Mouse (Mus musculus) kidney, adult 2 months (tissue): ENCODE data around the gene Cd47. TPM values are rescaled to one million over a fixed set of nuclear protein-coding genes. Genes with fewer than 3 reads are reported as not detected.

Source experiments
- DNase-seq: peaks from one replicate; pipeline ENCODE4 v3.0.0; 2021
- H3K27ac ChIP-seq: fragments of 200-500 bp; 2 replicates; pipeline ENCODE4 v1.5.1; 2012; ENCODE audit warnings: low read depth, low read length, control low read depth, inconsistent platforms; ENCODE audit not compliant: insufficient read depth
- H3K27me3 ChIP-seq: fragments of 200-500 bp; replicated peaks from 2 replicates; pipeline ENCODE4 v1.6.1; 2012; ENCODE audit warnings: mild to moderate bottlenecking, moderate library complexity, low read length, inconsistent platforms; ENCODE audit not compliant: control insufficient read depth, insufficient read depth
- H3K36me3 ChIP-seq: fragments of 200-500 bp; 2 replicates; pipeline ENCODE4 v1.6.1; 2012; ENCODE audit warnings: mild to moderate bottlenecking, moderate library complexity, low read length, inconsistent platforms; ENCODE audit not compliant: control insufficient read depth, insufficient read depth
- H3K4me1 ChIP-seq: fragments of 200-500 bp; 2 replicates; pipeline ENCODE4 v1.6.1; 2011; ENCODE audit warnings: low read length; ENCODE audit not compliant: control insufficient read depth, insufficient read depth
- H3K4me3 ChIP-seq: fragments of 200-500 bp; 2 replicates; pipeline ENCODE4 v1.5.1; 2011; ENCODE audit warnings: mild to moderate bottlenecking, low read depth, low read length, control low read depth; ENCODE audit not compliant: insufficient read depth
- CTCF ChIP-seq: fragments of 200-500 bp; conservative IDR thresholded peaks from 2 replicates; pipeline ENCODE4 v1.5.1; 2011; ENCODE audit warnings: low read depth, mild to moderate bottlenecking, control low read depth, low read length, moderate library complexity, mixed read lengths; ENCODE audit not compliant: insufficient read depth, insufficient read length
- POLR2A ChIP-seq: fragments of 200-500 bp; IDR thresholded peaks from one replicate; pipeline ENCODE4 v1.6.1; 2011; ENCODE audit warnings: low read depth, low read length, control low read depth
- WGBS: fragments of 180-500 bp; shearing (Covaris S2); methylation state at CpG from one replicate; pipeline ENCODE4 v1.1.7; 2018; 5-methylcytosine and 5-hydroxymethylcytosine counted together
- polyA plus RNA-seq: library from polyadenylated mRNA; depleted of rRNA; stranded (reverse); fragments of >200 nt; gene quantifications from 2 replicates; pipeline ENCODE4 v1.2.3, GENCODE M21; 2012

The Cd47 gene
- polyA plus RNA-seq, 1 experiment: 36.5 TPM

DNA sequence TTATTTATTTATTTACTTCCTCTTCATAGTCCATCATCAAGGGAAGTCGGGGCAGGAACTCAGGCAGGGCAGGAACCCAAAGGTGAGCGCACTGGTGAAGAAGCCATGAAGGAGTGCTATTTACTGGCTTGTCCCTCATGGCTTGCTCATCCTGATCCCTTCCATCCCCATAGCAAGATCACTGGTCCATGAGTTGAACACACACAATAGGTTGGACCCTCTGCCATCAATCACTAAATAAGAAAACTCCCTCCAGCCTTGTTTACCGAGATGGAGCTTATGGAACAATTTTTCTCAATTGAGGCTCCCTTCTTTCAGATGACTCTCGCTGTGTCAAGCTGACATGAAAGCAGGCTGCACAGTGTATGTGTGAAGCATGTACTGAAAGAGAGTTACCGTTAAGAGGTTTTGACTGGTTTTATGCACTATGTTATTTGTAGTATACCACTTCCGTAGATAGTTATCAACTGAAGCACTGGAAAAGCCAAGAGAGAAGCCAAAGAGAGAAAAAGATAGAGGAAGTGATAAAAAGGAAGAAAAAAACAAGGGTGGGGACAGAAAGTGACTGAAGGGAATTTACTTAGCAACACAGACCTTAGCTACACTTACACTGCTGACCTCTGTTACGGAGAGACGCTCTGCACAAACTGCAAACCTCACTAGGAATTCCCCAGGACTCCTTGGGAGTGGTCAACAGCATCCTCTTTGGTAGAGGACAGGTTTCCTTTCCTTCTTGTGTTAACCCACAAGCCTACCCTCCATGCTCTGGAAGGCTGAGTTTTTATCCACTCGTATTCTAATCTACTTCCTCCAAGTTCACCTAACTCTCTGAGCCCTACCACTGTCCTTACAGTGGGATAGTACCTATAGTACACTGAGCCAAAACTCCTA is 9.5 kb upstream of the Cd47 start:
- Histone ChIP-seq H3K4me3 (no peak overlapping the region), H3K4me1 (no peaks in the 10 kb centered on the region), H3K27me3 (no peaks in the 10 kb centered on the region), H3K27ac (no peak overlapping the region), H3K36me3 (no peaks in the 10 kb centered on the region)
- TF ChIP-seq POLR2A (no peak), CTCF (no peak)
- 81% methylated on average over 9 of the region's 9 CpGs for WGBS
- no peak for DNase-seq

DNA sequence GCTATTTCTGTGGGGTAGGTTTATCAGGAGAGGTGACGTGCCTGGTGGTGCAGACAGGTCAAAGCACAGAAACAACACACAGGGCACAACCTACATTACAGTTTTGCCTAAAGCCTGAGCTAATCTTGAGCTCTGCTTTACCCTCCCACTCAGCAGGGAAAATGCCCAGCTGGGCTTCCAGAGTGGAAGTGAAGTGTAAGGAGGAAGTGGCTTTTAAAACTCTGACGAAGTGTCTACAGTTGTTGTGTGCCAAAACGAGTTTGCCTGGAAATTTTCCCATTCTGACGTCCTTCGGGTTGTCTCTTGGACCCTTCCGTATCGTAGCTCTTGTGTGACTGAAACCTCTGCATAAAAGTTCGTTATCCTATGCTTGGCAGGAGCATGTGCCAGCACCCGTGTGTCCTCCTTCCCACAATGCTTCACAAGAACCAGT is 7.9 kb upstream of the Cd47 start:
- Histone ChIP-seq H3K36me3 (no peaks in the 10 kb centered on the region), H3K4me3 (no peak overlapping the region), H3K27me3 (no peaks in the 10 kb centered on the region), H3K27ac (no peak overlapping the region), H3K4me1 (no peaks in the 10 kb centered on the region)
- peak; percentile 56 for DNase-seq
- WGBS: 53% methylated on average over 9 of the region's 9 CpGs
- TF ChIP-seq CTCF: no peak
- TF ChIP-seq POLR2A: no peak

DNA sequence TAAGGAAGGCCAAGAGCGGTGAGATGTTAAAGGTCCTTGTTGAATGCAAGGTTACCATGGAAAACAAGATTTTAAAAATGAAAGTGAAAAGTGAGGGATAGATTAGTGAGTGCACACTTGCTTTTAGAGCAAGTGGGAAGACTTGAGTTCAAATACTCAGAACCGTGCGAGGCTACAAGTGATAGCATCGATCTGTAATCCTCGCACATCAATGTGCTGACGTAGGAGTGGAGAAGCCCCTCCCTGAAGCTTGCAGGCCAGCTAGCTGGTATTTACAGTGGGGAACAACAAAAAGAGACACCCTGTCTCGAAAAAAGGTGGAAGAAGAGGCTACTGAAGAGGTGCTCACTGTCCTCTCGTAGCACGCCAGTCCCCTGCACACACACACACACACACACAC is 6.7 kb upstream of the Cd47 start:
- 92% methylated on average over 9 of the region's 9 CpGs for whole genome bisulfite sequencing
- H3K27ac ChIP-seq: no peak overlapping the region
- H3K4me3 ChIP-seq: no peak overlapping the region
- no peaks in the 10 kb centered on the region for H3K27me3 ChIP-seq
- no peaks in the 10 kb centered on the region for H3K36me3 ChIP-seq
- TF ChIP-seq POLR2A (no peak), CTCF (no peak)
- no peaks in the 10 kb centered on the region for H3K4me1 ChIP-seq
- DNase-seq: no peak

DNA sequence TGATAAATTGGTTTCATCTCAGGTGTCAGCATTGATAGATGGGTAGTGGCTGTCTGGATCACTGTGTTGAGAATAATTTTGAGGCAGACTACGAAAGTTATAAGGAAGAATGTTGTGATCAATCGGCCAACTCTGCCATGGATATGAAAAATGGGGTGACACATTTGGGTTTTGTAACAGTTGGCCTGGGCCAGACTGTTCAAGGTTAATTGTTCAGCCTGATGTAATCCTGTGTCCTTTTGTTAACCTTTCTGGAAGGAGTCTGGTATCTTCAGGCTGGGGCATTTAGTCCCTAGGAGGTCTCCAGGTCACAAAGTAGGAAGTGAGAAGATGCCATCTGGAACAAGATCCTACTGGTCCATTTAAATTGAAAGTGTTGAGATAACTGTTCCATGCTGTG is 4.1 kb upstream of the Cd47 start:
- TF ChIP-seq CTCF (no peak), POLR2A (no peak)
- no peak for DNase-seq
- Histone ChIP-seq H3K4me3 (no peak overlapping the region), H3K27me3 (no peaks in the 10 kb centered on the region), H3K4me1 (no peaks in the 10 kb centered on the region), H3K27ac (no peak overlapping the region), H3K36me3 (no peaks in the 10 kb centered on the region)
- 82% methylated on average over 2 of the region's 2 CpGs for WGBS

- no peaks in the 10 kb centered on the region for H3K4me1 ChIP-seq
- 89% methylated on average over 2 of the region's 2 CpGs for WGBS
- TF ChIP-seq CTCF (no peak), POLR2A (no peak)
- no peak overlapping the region for H3K27ac ChIP-seq
- no peaks in the 10 kb centered on the region for H3K36me3 ChIP-seq
- DNase-seq: no peak
- H3K4me3 ChIP-seq: no peak overlapping the region
- no peaks in the 10 kb centered on the region for H3K27me3 ChIP-seq
Observed at GRCm38 (mm10) chr16:49796954-49797353, 3.4 kb upstream of the Cd47 start.

DNA sequence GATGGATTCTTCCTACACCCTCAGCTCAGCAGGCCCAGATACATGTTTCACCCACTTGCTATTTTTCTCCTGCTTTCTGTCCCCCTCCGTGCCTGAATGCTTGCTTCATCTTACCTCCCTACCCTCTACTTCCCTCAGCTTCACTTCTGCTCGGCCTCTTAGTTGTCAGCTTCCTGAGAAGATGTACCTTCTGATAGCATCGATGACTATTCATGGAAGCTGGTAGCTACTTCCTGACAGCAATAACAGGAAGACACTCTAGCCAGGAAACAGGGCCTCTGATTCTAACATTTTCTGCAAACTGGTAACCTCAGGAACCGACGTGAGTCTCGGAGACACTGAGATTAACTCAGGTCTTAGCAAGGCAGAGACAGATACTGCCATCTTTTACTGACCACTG is 1.5 kb upstream of the Cd47 start:
- no peaks in the 10 kb centered on the region for H3K27me3 ChIP-seq
- H3K4me3 ChIP-seq: no peak overlapping the region
- no peaks in the 10 kb centered on the region for H3K4me1 ChIP-seq
- DNase-seq: peak; percentile 66
- 63% methylated on average over 6 of the region's 6 CpGs for WGBS
- H3K27ac ChIP-seq: peak overlapping the region; percentile 44; the same call in 1 of the 2 replicates
- TF ChIP-seq CTCF (no peak), POLR2A (no peak)
- no peaks in the 10 kb centered on the region for H3K36me3 ChIP-seq

- H3K27ac ChIP-seq: no peak overlapping the region
- DNase-seq: no peak
- H3K4me1 ChIP-seq: no peaks in the 10 kb centered on the region
- no peak overlapping the region for H3K4me3 ChIP-seq
- WGBS: 70% methylated on average over 5 of the region's 5 CpGs
- H3K36me3 ChIP-seq: no peaks in the 10 kb centered on the region
- TF ChIP-seq POLR2A (no peak), CTCF (no peak)
- no peaks in the 10 kb centered on the region for H3K27me3 ChIP-seq
Observed at GRCm38 (mm10) chr16:49800996-49801395, 663 bp downstream of the Cd47 start.
